Mouse (Mus musculus) spleen, adult 10 weeks (tissue): ENCODE data around the gene Bsg. TPM values are rescaled to one million over a fixed set of nuclear protein-coding genes. Genes with fewer than 3 reads are reported as not detected.

Experiments used
- polyA plus RNA-seq: library from polyadenylated mRNA; stranded (reverse); fragments of 350-450 nt; fragmentation: Illumina TruSeq; extraction: RNeasy Lipid Tissue Mini Kit (QIAGEN cat#74804); gene quantifications from one replicate; pipeline ENCODE4 v1.2.3, GENCODE M21; 2015; ENCODE audit warnings: low replicate concordance; ENCODE audit not compliant: insufficient read depth

The Bsg gene
- 159 TPM for polyA plus RNA-seq

DNA sequence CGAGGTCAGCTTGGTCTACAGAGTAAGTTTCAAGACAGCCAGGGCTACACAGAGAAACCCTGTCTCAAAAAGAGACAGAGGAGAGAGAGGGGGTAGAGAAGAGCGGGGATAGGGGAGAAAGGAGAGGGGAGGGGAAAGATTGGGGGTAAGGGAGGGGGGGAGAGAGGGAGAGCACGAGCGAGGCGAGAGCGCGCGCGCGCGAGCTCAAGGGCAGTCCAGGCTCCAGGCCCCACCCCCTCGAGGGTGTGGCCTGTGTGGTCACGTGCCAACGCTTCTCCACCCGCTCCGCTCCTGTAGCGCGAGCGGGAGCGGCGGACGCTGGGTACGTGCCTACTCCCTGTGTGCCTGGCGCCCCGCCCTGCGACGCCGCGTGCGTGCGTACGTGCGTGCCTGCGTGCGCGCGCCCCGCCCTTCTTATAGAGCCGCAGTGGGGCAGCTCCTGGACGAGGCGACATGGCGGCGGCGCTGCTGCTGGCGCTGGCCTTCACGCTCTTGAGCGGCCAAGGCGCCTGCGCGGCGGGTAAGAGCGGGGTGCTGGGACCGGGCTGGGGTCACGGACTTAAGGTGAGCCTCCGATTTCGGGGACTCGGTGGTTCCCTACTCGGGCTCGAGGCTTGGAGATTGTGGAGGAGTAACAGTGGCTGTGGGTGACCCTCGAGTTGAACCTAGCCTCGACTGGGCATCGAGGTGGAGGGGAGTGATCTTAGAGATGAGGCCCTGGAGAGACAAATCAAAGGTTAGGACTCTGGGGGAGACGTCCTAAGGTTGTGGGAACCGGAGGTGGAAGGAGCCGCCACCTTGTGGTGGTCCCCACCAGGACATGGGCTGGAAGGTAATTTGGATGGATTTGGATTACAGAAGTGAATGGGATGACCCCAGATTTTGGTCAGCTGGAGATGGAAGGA is at the start of gene Bsg:
Gene Bsg (plus strand): TSS at position 427 of the 905 bp plus-strand sequence.

GRCm38 (mm10) chr10:79664131-79664665 is 40.1 kb upstream of the Bsg start, which contains the start of gene Madcam1:
TSS of gene Madcam1 (plus strand) at chr10:79664559.

DNA sequence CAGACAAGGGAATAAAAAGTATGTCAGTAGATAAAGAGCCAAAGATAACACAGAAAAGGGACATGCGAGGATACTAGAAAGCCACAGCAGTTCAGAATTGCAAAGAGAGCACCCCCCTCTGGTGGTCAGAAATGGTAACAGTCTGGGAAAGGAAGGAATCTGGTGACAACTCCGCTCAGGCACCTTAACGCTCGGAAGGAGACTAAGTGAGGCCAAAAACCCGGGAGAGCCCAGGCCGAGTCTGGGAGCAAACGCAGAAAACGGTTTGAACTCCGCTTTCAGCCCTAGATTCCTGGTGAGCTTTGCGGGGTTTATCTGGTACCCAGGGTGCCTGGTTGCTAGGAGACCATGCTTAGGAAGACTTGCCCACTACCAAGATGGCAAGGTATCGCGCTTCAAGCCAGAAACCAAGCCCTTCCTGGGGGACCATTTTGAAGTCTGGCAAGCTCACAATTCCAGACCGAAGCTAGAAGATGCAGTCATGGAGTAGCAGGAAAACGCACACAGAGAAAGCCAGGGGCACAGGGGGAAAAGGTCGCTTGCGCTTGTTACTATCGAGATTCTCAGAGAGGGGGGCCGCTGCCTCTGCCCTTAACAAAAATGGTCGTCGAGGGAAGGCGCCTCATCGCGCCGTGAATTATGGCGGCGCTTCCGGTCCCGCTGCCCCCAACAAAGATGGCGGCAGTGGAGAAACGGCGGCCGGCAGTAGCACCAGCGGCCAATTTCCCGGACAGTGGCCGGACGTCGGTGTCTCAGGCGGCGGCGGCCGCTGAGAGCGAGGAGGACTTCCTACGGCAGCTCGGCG is 35.3 kb upstream of the Bsg start, which contains the start of gene Tpgs1:
Gene Tpgs1 (plus strand): TSS at position 599 of the 805 bp plus-strand sequence.

DNA sequence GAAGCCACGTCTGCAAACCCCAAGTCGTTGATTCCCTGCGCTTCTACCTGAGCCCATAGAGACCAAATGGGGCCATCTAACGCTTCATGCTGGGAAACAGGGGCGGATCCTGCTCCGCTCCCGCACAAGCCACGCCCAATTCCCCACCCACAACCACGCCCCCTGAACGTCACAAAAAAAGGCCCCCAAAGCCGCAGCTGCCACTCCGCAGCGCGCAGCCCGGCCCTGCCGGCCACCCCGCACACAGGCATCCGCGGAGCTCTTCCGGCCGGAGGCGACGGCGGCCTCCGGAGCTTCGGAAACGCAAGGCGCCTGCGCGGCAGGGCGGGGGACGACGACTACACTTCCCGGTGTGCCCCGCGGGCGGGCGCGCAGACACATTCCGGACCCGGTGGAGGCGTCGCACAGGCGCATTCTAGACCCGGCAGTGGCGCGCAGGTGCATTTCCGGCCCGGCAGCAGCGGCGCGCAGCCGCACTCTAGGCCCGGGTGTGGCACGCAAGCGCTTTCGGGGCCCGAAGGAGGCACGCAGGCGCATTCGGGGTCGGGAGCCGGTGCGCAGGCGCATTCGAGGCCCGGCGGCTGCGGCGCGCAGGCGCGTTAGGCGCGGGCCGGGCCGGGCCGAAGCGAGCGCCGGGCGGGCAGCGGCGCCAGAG is 22.6 kb upstream of the Bsg start, which contains the start of gene Cdc34:
Gene Cdc34 (plus strand): TSS at position 605 of the 655 bp plus-strand sequence.

GRCm38 (mm10) chr10:79688720-79689119 is 15.6 kb upstream of the Bsg start, which contains the start of gene Gzmm:
TSS of gene Gzmm (plus strand) at chr10:79689020.

GRCm38 (mm10) chr10:79716254-79716987 is 12.1 kb downstream of the Bsg start, which contains the start of gene Hcn2:
TSS of gene Hcn2 (plus strand) at chr10:79716634.

DNA sequence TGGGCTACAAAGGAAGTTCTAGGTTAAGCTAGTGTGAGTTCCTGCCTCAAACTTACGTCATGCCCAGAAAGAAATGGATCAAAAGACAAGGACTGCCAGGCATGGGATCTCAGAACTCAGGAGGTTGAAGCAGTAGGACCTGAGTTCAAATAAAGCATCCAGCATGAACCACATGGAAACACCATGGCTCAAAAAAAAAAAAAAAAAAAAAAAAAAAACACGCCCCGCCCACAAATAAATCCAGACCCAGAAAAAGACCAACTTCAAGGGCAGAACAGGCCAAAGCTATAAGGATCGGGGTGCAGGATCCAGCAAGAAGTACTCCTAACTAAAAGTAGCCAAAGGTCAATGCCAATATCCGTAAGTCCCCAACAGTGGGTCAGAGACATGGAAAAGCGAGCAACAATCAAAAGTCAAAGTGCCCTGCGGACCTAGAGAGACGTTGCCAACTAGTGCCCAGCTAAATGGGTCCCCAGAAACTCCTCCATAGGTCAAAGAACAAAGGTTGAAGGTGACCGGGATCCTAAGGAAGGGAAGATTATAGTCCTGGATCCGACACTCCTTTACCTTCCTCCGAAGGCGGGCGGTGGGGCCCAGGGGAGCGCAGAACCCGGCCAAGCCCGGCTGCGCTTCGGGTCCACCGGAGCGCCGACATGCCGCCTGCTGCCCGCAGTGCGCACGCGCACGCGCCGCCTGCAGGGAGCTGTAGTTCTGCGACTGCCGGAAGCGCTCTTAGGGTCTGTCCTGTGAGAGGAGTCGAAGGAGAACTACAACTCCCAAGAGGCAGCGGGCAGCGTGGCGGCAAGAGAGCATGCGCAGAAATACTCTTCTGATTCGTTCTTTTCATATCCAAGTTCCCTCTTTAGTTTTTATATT is 41.8 kb downstream of the Bsg start, which contains the start of gene Polrmt:
Gene Polrmt (minus strand): TSS at position 684 of the 876 bp plus-strand sequence.

GRCm38 (mm10) chr10:79754856-79755516 is 50.7 kb downstream of the Bsg start, which contains the start of gene Fgf22:
TSS of gene Fgf22 (plus strand) at chr10:79755076.

Other genes with a start within 250 kb of the Bsg start
- gene Vmn2r83, start 235.8 kb upstream of the Bsg start, polyA plus RNA-seq: not detected
- 3.2 TPM for gene Plpp2, start 170.7 kb upstream of the Bsg start, polyA plus RNA-seq
- gene Mier2, start 149.3 kb upstream of the Bsg start, polyA plus RNA-seq: 11.8 TPM
- not detected for gene Theg, start 117.2 kb upstream of the Bsg start, polyA plus RNA-seq
- gene C2cd4c, start 90.5 kb upstream of the Bsg start, polyA plus RNA-seq: not detected
- 0.62 TPM for gene Shc2, start 66.6 kb upstream of the Bsg start, polyA plus RNA-seq
- gene Odf3l2, start 58.8 kb upstream of the Bsg start, polyA plus RNA-seq: not detected
- 8.2 TPM for gene Madcam1, start 39.9 kb upstream of the Bsg start, polyA plus RNA-seq
- 6.4 TPM for gene Tpgs1, start 35.1 kb upstream of the Bsg start, polyA plus RNA-seq
- gene Cdc34, start 22.3 kb upstream of the Bsg start, polyA plus RNA-seq: 43.0 TPM
- gene Gzmm, start 15.5 kb upstream of the Bsg start, polyA plus RNA-seq: 1.5 TPM
- not detected for gene Hcn2, start 12.1 kb downstream of the Bsg start, polyA plus RNA-seq
- gene Polrmt, start 42.1 kb downstream of the Bsg start, polyA plus RNA-seq: 16.0 TPM
- not detected for gene Fgf22, start 50.6 kb downstream of the Bsg start, polyA plus RNA-seq
- gene Rnf126, start 62.5 kb downstream of the Bsg start, polyA plus RNA-seq: 5.5 TPM
- 1.2 TPM for gene Fstl3, start 72.8 kb downstream of the Bsg start, polyA plus RNA-seq
- gene Prss57, start 86.5 kb downstream of the Bsg start, polyA plus RNA-seq: 0.25 TPM
- gene Palm, start 89.1 kb downstream of the Bsg start, polyA plus RNA-seq: 3.1 TPM
- not detected for gene Misp, start 116.5 kb downstream of the Bsg start, polyA plus RNA-seq
- gene Ptbp1, start 149.9 kb downstream of the Bsg start, polyA plus RNA-seq: 156 TPM
- gene Prtn3, start 170.0 kb downstream of the Bsg start, polyA plus RNA-seq: not detected
- gene Plppr3, start 170.1 kb downstream of the Bsg start, polyA plus RNA-seq: 0.47 TPM
- gene Elane, start 181.8 kb downstream of the Bsg start, polyA plus RNA-seq: 0.35 TPM
- 1.0 TPM for gene Cfd, start 186.4 kb downstream of the Bsg start, polyA plus RNA-seq
- 3.4 TPM for gene Med16, start 204.4 kb downstream of the Bsg start, polyA plus RNA-seq
- gene Gm26602, start 206.4 kb downstream of the Bsg start, polyA plus RNA-seq: not detected
- 0.33 TPM for gene Kiss1r, start 212.5 kb downstream of the Bsg start, polyA plus RNA-seq
- 52.3 TPM for gene R3hdm4, start 216.7 kb downstream of the Bsg start, polyA plus RNA-seq
- 8.9 TPM for gene Arid3a, start 222.6 kb downstream of the Bsg start, polyA plus RNA-seq